Mouse (Mus musculus) left cerebral cortex, adult 2 months (tissue): Measurements from ENCODE around the gene Ccdc148. TPM values are rescaled to one million over a fixed set of nuclear protein-coding genes. Genes with fewer than 3 reads are reported as not detected.

ENCODE experiments used
- DNase-seq, 2 experiments: peaks; one replicate each; pipeline ENCODE4 v3.0.0; 2021 to 2022; ENCODE audit warnings: low spot score in 2 of 2, mixed read lengths in 1 of 2; ENCODE audit errors: extremely low spot score in 1 of 2
- H3K27ac ChIP-seq: fragments of 200-600 bp; 2 replicates; pipeline ENCODE4 v1.8.1; 2022
- H3K4me3 ChIP-seq: fragments of 200-600 bp; 2 replicates; pipeline ENCODE4 v1.8.1; 2022
- CTCF ChIP-seq: fragments of 200-600 bp; IDR thresholded peaks from 2 replicates; pipeline ENCODE4 v1.8.1; 2022; ENCODE audit warnings: antibody characterized with exemption, mild to moderate bottlenecking, moderate library complexity
- intact Hi-C: fragments of 180-260 bp; cut with DNase I; formaldehyde crosslinking; loops from one replicate; pipeline ENCODE4 v1.15.1; 2025
- total RNA-seq, 2 experiments: library from RNA; stranded (reverse); gene quantifications; 2 replicates each; pipeline ENCODE4 v1.2.3; 2021

Ccdc148 gene
- total RNA-seq, 2 experiments from 2014 or later, result 12.6 to 14.2 TPM

DNA sequence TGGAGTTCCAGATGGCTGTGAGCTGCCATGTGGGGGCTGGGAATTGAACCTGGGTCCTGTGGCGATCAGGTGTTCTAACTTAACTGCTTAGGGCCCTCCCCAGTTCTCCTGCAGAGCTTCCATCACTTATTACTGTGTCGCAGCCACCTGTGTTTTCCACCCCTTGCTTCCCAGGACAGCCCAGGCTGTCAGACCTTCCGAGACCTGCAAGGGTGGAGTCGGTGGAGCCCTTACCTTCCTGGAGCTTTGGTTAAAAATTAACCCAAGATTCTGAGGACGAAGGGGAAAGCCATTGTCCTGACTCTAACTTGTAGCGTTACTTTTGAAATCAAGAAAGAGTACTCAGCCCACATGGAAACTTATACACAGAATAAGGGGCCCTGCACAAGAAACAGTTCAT is 15.4 kb upstream of the Ccdc148 start:
- no peak for TF ChIP-seq CTCF
- intact Hi-C loops, result no loop called here
- H3K27ac ChIP-seq, result no peak overlapping the region
- no peak for DNase-seq
- H3K4me3 ChIP-seq, result no peak overlapping the region

DNA sequence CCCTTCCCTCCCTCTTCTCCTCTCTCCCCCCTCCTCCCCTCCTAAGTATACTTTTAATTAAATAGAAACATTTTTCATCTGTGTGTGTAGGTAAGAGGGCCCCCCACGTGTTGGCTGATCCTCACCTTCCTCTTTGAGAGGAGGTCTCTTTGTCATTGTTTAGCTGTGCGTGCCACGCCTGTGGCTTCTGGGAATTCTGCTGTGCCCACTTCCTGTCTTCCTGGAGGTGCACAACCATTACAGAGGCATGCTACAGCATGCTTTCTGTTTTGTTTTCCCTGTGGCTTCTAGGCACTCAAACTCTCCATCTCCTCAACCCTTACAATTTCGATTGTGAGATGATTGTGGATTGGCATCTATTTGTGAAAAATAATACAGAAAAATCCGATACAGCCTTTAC is 11.1 kb upstream of the Ccdc148 start:
- peak in 1 of 2 experiments; percentile 2 for DNase-seq
- Histone ChIP-seq H3K4me3 (no peak overlapping the region), H3K27ac (no peak overlapping the region)
- TF ChIP-seq CTCF, result no peak
- intact Hi-C loops, result no loop called here

DNA sequence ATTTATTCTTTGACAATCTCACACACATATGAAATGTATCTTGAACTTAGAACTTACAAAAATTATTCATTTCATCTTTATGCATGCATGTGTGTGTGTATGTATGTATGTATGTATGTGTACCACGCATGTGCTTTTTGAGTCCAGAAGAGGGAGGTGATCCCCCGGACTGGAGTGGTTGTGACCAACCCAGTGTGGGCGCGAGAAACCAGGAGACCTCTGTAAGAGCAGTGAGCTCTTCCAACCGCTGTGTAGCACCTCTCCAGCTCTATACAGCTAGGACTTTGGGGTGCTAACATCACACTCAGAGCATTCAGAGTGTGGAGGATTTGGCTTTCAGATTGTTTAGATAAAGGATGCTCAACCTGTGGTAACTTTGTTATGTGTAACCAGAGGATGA is 10.1 kb upstream of the Ccdc148 start:
- no peak for TF ChIP-seq CTCF
- no peak overlapping the region for H3K4me3 ChIP-seq
- intact Hi-C loops, result no loop called here
- DNase-seq, result peak in 1 of 2 experiments; percentile 6
- no peak overlapping the region for H3K27ac ChIP-seq

DNA sequence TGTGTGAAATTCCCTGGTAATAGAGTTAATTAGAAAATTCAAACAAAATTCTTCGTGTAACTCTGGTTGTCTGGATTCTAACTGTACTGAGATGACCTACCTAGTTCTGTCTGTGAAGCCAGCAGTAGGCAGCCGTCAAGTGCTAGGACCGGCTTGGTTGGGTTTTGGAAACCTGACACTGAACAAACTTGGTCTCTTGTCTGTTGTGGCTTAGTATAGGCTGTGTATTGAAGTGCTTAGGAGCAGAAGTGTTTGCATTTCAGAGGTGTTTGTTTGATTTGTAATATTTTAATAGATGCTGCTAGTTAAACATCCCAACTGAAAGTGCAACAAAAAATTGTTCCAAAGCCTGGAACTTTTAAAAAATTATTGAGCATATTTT is 9.7 kb upstream of the Ccdc148 start:
- intact Hi-C loops, result no loop called here
- TF ChIP-seq CTCF, result no peak
- Histone ChIP-seq H3K27ac (no peak overlapping the region), H3K4me3 (no peak overlapping the region)
- DNase-seq, result peak in 1 of 2 experiments; percentile 3

DNA sequence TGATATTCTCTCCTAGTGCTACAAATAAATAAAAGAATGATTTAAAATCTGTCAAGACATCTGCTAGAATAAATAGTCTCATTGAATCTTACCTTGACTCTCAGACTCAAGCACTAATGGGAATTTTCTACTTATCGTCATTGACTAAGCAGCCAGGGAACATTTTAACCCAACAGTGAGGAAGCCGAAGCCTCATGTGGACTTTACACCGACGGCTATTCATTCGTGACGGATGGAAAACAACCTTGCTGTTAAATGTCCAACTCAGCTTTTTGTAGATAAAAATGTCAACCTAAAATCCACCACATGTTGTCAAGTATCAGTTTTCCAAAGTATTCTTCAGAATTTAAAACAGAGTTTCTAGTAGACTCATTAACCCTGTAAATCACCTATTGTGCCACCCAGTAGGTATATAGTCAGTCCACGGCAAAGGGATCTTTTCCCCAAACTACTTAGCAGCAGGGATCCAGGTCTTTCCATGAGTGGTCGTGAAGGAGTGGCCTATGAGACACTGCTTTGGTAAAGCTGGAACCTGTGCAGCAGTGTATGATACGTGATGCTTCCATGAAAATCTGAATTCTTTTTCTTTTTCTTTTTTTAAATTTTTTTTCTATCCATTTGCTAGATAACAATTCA is 9.2 kb upstream of the Ccdc148 start:
- intact Hi-C loops, result no loop called here
- Histone ChIP-seq H3K27ac (no peak overlapping the region), H3K4me3 (no peak overlapping the region)
- DNase-seq, result peak in 1 of 2 experiments; percentile 1
- TF ChIP-seq CTCF, result no peak

DNA sequence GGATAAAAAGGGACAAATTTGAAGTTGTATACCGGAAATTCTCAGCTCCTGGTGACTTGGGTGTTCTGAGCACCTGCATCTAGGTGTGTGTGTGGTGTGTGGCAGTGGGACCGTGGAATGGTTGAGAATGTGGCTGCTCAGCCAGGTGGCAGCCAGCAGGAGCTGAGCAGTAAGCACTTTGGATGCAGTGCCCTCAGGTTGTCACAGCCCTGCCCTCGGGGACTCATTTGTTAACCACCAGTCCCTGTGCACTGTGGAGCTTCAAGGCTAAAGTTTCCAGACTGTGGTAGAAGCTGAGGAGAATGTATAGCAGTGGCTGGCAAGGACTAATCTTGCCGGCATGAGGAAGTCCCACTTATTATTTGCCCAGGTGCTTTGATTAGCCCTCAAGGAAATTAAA is 7.3 kb upstream of the Ccdc148 start:
- TF ChIP-seq CTCF, result no peak
- Histone ChIP-seq H3K27ac (no peak overlapping the region), H3K4me3 (no peak overlapping the region)
- intact Hi-C loops, result no loop called here
- peak in 1 of 2 experiments; percentile 5 for DNase-seq

DNA sequence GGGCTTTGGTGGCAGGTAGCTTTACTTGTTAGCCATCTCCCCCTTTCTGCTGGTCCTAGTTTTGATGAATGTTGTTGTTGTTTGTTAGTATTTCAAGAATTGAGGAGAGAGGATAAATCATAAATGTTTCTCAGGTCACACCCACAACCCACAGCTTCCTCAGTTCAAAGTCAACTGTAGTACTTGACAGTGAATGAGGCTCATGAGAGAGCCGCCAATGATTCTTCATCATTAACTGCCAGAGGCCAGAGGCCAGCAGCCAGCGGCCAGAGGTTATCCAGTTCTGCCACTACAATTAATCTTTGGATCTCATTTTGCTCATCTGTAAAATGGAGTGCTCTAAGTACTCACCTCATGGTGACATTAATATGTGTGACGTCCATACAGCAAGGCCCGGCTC is 6.5 kb upstream of the Ccdc148 start:
- TF ChIP-seq CTCF, result no peak
- no peak overlapping the region for H3K4me3 ChIP-seq
- no peak overlapping the region for H3K27ac ChIP-seq
- DNase-seq, result no peak
- intact Hi-C loops, result no loop called here

DNA sequence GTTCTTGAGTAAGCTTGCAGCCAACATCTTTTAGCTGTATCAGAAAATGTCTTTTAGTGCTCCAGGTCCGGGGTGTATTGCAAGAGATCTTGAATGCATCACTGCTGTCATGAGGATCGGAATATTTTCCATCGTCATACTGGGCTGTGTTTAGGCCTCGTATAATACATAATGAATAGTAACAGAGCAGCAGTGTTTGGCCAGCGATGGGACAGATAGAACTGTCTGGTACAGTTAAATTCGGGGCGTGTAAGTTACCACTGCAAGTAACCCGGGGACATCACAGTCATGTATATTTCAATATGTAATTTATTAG is 1.8 kb upstream of the Ccdc148 start:
- Histone ChIP-seq H3K27ac (peak overlapping the region; percentile 95), H3K4me3 (peak overlapping the region; percentile 93)
- no peak for DNase-seq
- intact Hi-C loops, result loop anchor here (5.0 kb wide), 5 partner anchors 40 to 425 kb away; no protein-coding TSS in a partner anchor
- TF ChIP-seq CTCF, result no peak

DNA sequence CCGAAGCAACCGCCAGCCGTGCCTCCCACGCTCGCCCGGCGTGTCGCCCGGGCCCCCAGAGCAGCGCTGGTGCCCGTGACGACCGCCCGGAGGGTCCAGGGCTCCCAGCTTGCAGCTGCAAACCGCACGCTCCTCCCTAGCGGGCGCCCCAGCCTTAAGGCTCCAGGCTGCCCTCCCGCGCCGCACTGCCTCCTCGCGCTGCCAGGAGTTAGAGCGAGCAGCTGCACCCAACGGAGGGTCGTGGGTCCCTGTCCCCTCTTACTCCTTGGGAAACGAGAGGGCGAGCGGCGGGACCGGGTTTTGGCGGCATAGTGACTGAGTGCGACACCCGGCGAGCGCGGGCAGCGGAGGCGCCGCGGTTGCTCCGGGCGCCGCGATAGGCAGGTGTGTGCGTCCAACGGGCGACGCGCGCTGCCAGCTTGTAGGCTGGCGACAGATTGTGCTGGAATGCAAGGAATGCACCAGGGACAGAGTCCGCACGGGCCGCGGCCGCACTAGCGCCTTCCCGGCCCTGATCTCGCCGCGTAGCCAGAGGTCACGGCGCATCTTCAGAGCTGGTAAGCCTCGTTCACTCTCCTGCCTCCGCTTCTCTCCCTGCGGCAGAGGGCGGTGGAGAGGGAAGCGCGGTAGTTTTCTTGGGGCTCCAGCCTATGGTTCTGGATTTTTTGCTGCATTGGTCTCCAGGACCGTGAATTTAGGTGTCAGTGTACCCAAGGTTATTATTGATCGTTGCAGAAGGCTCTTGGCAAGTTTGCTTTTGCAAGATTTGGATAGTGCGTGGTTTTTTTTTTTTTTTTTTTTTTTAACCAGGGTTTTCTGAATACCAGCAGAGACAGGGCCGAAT is 1.2 kb upstream of the Ccdc148 start:
- intact Hi-C loops, result loop anchor here (2.0 to 5.0 kb wide), 6 partner anchors 41 to 424 kb away; no protein-coding TSS in a partner anchor
- DNase-seq, result peak; percentile 74 to 76
- Histone ChIP-seq H3K27ac (peak overlapping the region; percentile 95), H3K4me3 (peak overlapping the region; percentile 93)
- peak; percentile 42 for TF ChIP-seq CTCF

DNA sequence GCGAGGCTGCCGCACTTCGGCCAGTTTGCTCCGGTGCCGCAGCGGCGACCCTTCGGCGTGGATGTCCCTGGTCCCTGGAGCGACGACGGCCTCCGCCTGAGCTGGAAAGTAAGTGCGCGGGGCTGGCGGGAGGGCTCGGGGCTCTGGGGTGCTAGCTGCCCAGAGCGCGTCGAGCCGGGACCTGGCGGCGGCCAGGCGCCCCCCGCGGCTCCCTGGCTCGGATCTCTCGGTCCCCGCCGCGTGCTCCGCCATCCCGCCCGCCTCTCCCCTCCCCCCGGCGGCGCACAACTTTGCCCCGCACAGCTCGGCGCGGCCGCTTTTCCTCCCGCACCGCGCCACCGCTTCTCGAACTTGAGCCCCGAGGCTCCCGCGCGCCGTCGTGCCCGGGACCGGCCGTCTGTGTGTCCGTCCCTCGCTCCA is 548 bp upstream of the Ccdc148 start:
- DNase-seq, result peak in 1 of 2 experiments; percentile 49
- TF ChIP-seq CTCF, result no peak
- intact Hi-C loops, result loop anchor here (2.0 to 5.0 kb wide), 6 partner anchors 41 to 424 kb away; no protein-coding TSS in a partner anchor
- Histone ChIP-seq H3K27ac (peak overlapping the region; percentile 95), H3K4me3 (peak overlapping the region; percentile 93)

DNA sequence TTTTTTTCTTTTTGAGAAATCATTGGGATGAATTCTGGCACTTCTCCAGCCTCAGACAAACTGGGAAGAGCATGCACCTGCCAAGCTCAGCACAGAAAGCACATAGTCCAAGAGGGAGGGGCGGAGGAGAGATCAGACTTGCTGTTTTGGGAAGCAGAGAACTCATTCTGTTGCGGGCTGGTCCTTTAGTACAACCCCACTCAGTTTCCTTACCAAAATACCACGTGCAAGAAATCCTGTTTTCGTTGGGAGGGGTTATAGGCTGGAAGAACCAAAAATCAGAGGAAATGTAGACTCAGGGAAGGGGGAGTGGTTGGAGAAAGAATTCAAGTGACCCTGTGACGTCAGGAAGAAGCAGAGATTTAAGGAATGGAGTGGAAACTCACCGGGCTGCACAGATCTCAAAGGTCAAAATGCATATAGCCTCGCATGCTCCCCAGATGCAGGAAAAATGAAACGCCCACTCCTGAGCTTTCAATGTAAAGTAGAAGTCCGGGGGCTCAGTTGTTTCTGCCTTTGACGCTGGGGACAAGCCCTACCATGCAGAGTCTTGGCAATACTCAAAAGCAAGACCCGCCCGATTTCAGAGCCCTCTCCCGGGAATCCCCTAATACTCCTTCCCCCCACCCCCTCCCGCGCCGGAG is 400 bp downstream of the Ccdc148 start:
- H3K27ac ChIP-seq, result peak overlapping the region; percentile 82
- no peak for TF ChIP-seq CTCF
- intact Hi-C loops, result loop anchor here (2.0 to 5.0 kb wide), 7 partner anchors 42 to 423 kb away; no protein-coding TSS in a partner anchor
- peak overlapping the region; percentile 93 for H3K4me3 ChIP-seq
- DNase-seq, result no peak

DNA sequence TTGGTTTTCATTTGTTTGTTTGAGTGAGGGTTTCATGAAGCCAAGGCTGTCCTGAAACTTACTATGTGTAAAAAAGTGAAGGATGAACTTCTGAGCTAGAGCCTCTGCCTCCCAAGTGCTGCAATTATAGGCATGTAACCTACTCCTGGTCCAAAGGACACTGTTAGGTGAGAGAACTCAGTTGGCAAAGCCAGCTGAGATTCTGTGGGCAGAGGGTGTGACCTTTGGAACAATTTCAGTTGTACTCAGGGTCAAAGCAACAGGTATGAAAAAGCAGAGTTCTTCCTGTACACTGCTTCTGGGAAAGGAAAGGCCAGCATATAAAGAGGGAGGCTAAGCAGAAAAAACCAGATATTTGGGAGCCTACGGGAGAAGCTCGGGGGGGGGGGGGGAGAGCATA is 2.4 kb downstream of the Ccdc148 start:
- Histone ChIP-seq H3K4me3 (no peak overlapping the region), H3K27ac (no peak overlapping the region)
- TF ChIP-seq CTCF, result no peak
- no peak for DNase-seq
- intact Hi-C loops, result loop anchor here (5.0 kb wide), 1 partner anchor 326 kb away; no protein-coding TSS in a partner anchor
